Mouse (Mus musculus): ENCODE measurements at regions not wholly inside any gene's neighbourhood (a gene's known extent, or its start where the extent isn't known, plus 50 kb on each side); places are given as distances from the start of the nearest gene placed in this dataset.

- no peak overlapping the region for H3K4me3 ChIP-seq
- H3K9me3 ChIP-seq, result no peaks in the 10 kb centered on the region
- H3K27ac ChIP-seq, result peak overlapping the region; percentile 72; the same call in 1 of the 2 replicates
- no peaks in the 10 kb centered on the region for H3K36me3 ChIP-seq
- H3K4me2 ChIP-seq (replicated peaks), result peak overlapping the region; percentile 16; the same call in 1 of the 2 replicates
- no peaks in the 10 kb centered on the region for H3K27me3 ChIP-seq
- H3K9ac ChIP-seq, result no peak overlapping the region
- H3K4me1 ChIP-seq, result peaks cover 43% of the 10 kb centered on the region
- ATAC-seq (ENCODE audit: low FRiP score, low read depth), result peak; percentile 82
- 28% methylated on average over 1 of the region's 1 CpGs for WGBS
Observed at GRCm38 (mm10) chr2:74075566-74075965, 164.4 kb upstream of the Atp5g3 start.

- 82% methylated on average over 1 of the region's 1 CpGs for WGBS
- ATAC-seq (ENCODE audit: low FRiP score, low read depth), result no peak
Observed at GRCm38 (mm10) chr2:74073396-74073795, 162.3 kb upstream of the Atp5g3 start.

GRCm38 (mm10) chr2:74066652-74067051 lies 155.5 kb upstream of the Atp5g3 start:
- 3% methylated on average over 11 of the region's 11 CpGs for WGBS
- H3K4me1 ChIP-seq, result peaks cover 29% of the 10 kb centered on the region
- no peak overlapping the region for H3K27ac ChIP-seq
- H3K9ac ChIP-seq, result no peak overlapping the region
- no peaks in the 10 kb centered on the region for H3K9me3 ChIP-seq
- peak overlapping the region; percentile 43 for H3K4me2 ChIP-seq (replicated peaks)
- ATAC-seq (ENCODE audit: low FRiP score, low read depth), result peak; percentile 80
- no peaks in the 10 kb centered on the region for H3K36me3 ChIP-seq
- H3K4me3 ChIP-seq, result no peak overlapping the region
- H3K27me3 ChIP-seq, result peaks cover 14% of the 10 kb centered on the region

More at GRCm38 (mm10) chr2:74073396-74073795, 162.3 kb upstream of the Atp5g3 start:
- no peak overlapping the region for H3K9ac ChIP-seq
- no peak overlapping the region for H3K4me2 ChIP-seq (replicated peaks)
- H3K4me3 ChIP-seq, result no peak overlapping the region
- no peaks in the 10 kb centered on the region for H3K9me3 ChIP-seq
- H3K27ac ChIP-seq, result peak overlapping the region; percentile 76
- no peaks in the 10 kb centered on the region for H3K36me3 ChIP-seq
- H3K4me1 ChIP-seq, result peaks cover 43% of the 10 kb centered on the region
- H3K27me3 ChIP-seq, result no peaks in the 10 kb centered on the region

- H3K27ac ChIP-seq, result no peak overlapping the region
- no peaks in the 10 kb centered on the region for H3K9me3 ChIP-seq
- ATAC-seq (ENCODE audit: low FRiP score, low read depth), result no peak
- H3K4me3 ChIP-seq, result no peak overlapping the region
- H3K4me2 ChIP-seq (replicated peaks), result peak overlapping the region; percentile 56
- peaks cover 14% of the 10 kb centered on the region for H3K27me3 ChIP-seq
- WGBS, result 67% methylated on average over 9 of the region's 9 CpGs
- H3K4me1 ChIP-seq, result peaks cover 29% of the 10 kb centered on the region
- no peaks in the 10 kb centered on the region for H3K36me3 ChIP-seq
- H3K9ac ChIP-seq, result 0 out of 2 replicates have a peak overlapping the region, but pooled peaks have one; percentile 9
Observed at GRCm38 (mm10) chr2:74064369-74064768, 153.2 kb upstream of the Atp5g3 start.

- no peaks in the 10 kb centered on the region for H3K9me3 ChIP-seq
- H3K36me3 ChIP-seq, result no peaks in the 10 kb centered on the region
- peaks cover 14% of the 10 kb centered on the region for H3K27me3 ChIP-seq
- H3K4me1 ChIP-seq, result peaks cover 29% of the 10 kb centered on the region
- peak overlapping the region; percentile 24 for H3K4me3 ChIP-seq
- H3K27ac ChIP-seq, result peak overlapping the region; percentile 55; the same call in 1 of the 2 replicates
- WGBS, result 44% methylated on average over 15 of the region's 15 CpGs
- H3K4me2 ChIP-seq (replicated peaks), result peak overlapping the region; percentile 56
- H3K9ac ChIP-seq, result 0 out of 2 replicates have a peak overlapping the region, but pooled peaks have one; percentile 9
- 0 out of 2 replicates have a peak, but pooled peaks have one; percentile 40 for ATAC-seq (ENCODE audit: low FRiP score, low read depth)
Observed at GRCm38 (mm10) chr2:74063777-74064176, 152.7 kb upstream of the Atp5g3 start.

- peak overlapping the region; percentile 56 for H3K4me2 ChIP-seq (replicated peaks)
- 34% methylated on average over 4 of the region's 4 CpGs for WGBS
- H3K9ac ChIP-seq, result no peak overlapping the region
- H3K9me3 ChIP-seq, result no peaks in the 10 kb centered on the region
- no peak for ATAC-seq (ENCODE audit: low FRiP score, low read depth)
- H3K27ac ChIP-seq, result no peak overlapping the region
- no peak overlapping the region; the same call in 1 of the 2 replicates for H3K4me3 ChIP-seq
- H3K36me3 ChIP-seq, result no peaks in the 10 kb centered on the region
- H3K27me3 ChIP-seq, result peaks cover 14% of the 10 kb centered on the region
- H3K4me1 ChIP-seq, result peaks cover 29% of the 10 kb centered on the region
Observed at GRCm38 (mm10) chr2:74063302-74063701, 152.2 kb upstream of the Atp5g3 start.

GRCm38 (mm10) chr2:74042430-74042829 lies 131.3 kb upstream of the Atp5g3 start:
- Histone ChIP-seq H3K4me1 (peaks cover 7% of the 10 kb centered on the region; the same call in 1 of the 2 replicates), H3K9ac (no peak overlapping the region), H3K4me2 (replicated peaks) (no peak overlapping the region), H3K27ac (no peak overlapping the region), H3K27me3 (no peaks in the 10 kb centered on the region), H3K9me3 (no peaks in the 10 kb centered on the region), H3K4me3 (no peak overlapping the region), H3K36me3 (no peaks in the 10 kb centered on the region)
- WGBS, result 69% methylated on average over 6 of the region's 6 CpGs
- no peak for ATAC-seq (ENCODE audit: low FRiP score, low read depth)

GRCm38 (mm10) chr2:74039580-74039979 lies 128.5 kb upstream of the Atp5g3 start:
- H3K4me3 ChIP-seq, result no peak overlapping the region
- no peak overlapping the region for H3K27ac ChIP-seq
- ATAC-seq (ENCODE audit: low FRiP score, low read depth), result no peak
- H3K9ac ChIP-seq, result no peak overlapping the region
- no peaks in the 10 kb centered on the region for H3K27me3 ChIP-seq
- no peak overlapping the region for H3K4me2 ChIP-seq (replicated peaks)
- no peaks in the 10 kb centered on the region for H3K9me3 ChIP-seq
- WGBS, result 45% methylated on average over 6 of the region's 6 CpGs
- H3K4me1 ChIP-seq, result peaks cover 7% of the 10 kb centered on the region; the same call in 1 of the 2 replicates
- no peaks in the 10 kb centered on the region for H3K36me3 ChIP-seq

GRCm38 (mm10) chr2:74036043-74036442 lies 124.9 kb upstream of the Atp5g3 start:
- H3K27ac ChIP-seq, result no peak overlapping the region

GRCm38 (mm10) chr2:74032177-74033021 lies 121.3 kb upstream of the Atp5g3 start:
- H3K9me3 ChIP-seq, result no peaks in the 10 kb centered on the region
- no peak overlapping the region for H3K9ac ChIP-seq
- ATAC-seq (ENCODE audit: low FRiP score, low read depth), result no peak
- peaks cover 31% of the 10 kb centered on the region for H3K4me1 ChIP-seq
- H3K4me2 ChIP-seq (replicated peaks), result no peak overlapping the region
- H3K27me3 ChIP-seq, result no peaks in the 10 kb centered on the region
- H3K36me3 ChIP-seq, result no peaks in the 10 kb centered on the region
- H3K4me3 ChIP-seq, result no peak overlapping the region
- H3K27ac ChIP-seq, result no peak overlapping the region
- 52% methylated on average over 11 of the region's 11 CpGs for WGBS

More at GRCm38 (mm10) chr2:74036043-74036442, 124.9 kb upstream of the Atp5g3 start:
- no peaks in the 10 kb centered on the region for H3K9me3 ChIP-seq
- no peaks in the 10 kb centered on the region for H3K27me3 ChIP-seq
- ATAC-seq (ENCODE audit: low FRiP score, low read depth), result no peak
- no peak overlapping the region for H3K4me3 ChIP-seq
- 91% methylated on average over 9 of the region's 9 CpGs for WGBS
- no peak overlapping the region for H3K9ac ChIP-seq
- no peaks in the 10 kb centered on the region for H3K36me3 ChIP-seq
- no peak overlapping the region for H3K4me2 ChIP-seq (replicated peaks)
- peaks cover 25% of the 10 kb centered on the region for H3K4me1 ChIP-seq

GRCm38 (mm10) chr2:74029938-74030337 lies 118.8 kb upstream of the Atp5g3 start:
- Histone ChIP-seq H3K4me1 (peaks cover 32% of the 10 kb centered on the region), H3K36me3 (no peaks in the 10 kb centered on the region), H3K27me3 (no peaks in the 10 kb centered on the region), H3K9ac (no peak overlapping the region), H3K4me3 (no peak overlapping the region), H3K27ac (no peak overlapping the region), H3K4me2 (replicated peaks) (no peak overlapping the region), H3K9me3 (no peaks in the 10 kb centered on the region)
- no peak for ATAC-seq (ENCODE audit: low FRiP score, low read depth)
- 89% methylated on average over 9 of the region's 9 CpGs for WGBS

GRCm38 (mm10) chr2:74027404-74028104 lies 116.4 kb upstream of the Atp5g3 start:
- Histone ChIP-seq H3K4me1 (peaks cover 19% of the 10 kb centered on the region), H3K27me3 (no peaks in the 10 kb centered on the region), H3K4me3 (no peak overlapping the region), H3K9ac (peak overlapping the region; percentile 48; the same call in 1 of the 2 replicates), H3K27ac (peak overlapping the region; percentile 22; the same call in 1 of the 2 replicates), H3K9me3 (no peaks in the 10 kb centered on the region), H3K4me2 (replicated peaks) (peak overlapping the region; percentile 48), H3K36me3 (no peaks in the 10 kb centered on the region)
- ATAC-seq (ENCODE audit: low FRiP score, low read depth), result no peak
- 23% methylated on average over 11 of the region's 11 CpGs for WGBS
